Mouse (Mus musculus): Measurements from ENCODE around the gene Prss54. TPM values are rescaled to one million over a fixed set of nuclear protein-coding genes. Genes with fewer than 3 reads are reported as not detected.

Prss54 gene
- polyA plus RNA-seq, 1 experiment from 2014 or later = not detected

- H3K27ac ChIP-seq = no peak overlapping the region
- ATAC-seq (ENCODE audit: borderline replicate concordance, extremely low read depth, low FRiP score, low TSS enrichment) = no peak
- no peak overlapping the region for H3K4me2 ChIP-seq
- no peaks in the 10 kb centered on the region for H3K9me3 ChIP-seq
- WGBS = 78% methylated on average over 4 of the region's 4 CpGs
- H3K27me3 ChIP-seq = no peaks in the 10 kb centered on the region
- H3K4me1 ChIP-seq = no peaks in the 10 kb centered on the region
- H3K9ac ChIP-seq = no peak overlapping the region
- H3K36me3 ChIP-seq = no peaks in the 10 kb centered on the region
- H3K4me3 ChIP-seq = no peak overlapping the region
Observed at GRCm38 (mm10) chr8:95523991-95524390, 52.1 kb downstream of the Prss54 start.

GRCm38 (mm10) chr8:95516928-95517327 is 59.2 kb downstream of the Prss54 start:
- ATAC-seq (ENCODE audit: borderline replicate concordance, extremely low read depth, low FRiP score, low TSS enrichment) = no peak
- no peaks in the 10 kb centered on the region for H3K27me3 ChIP-seq
- H3K9ac ChIP-seq = no peak overlapping the region
- no peak overlapping the region for H3K4me3 ChIP-seq
- H3K36me3 ChIP-seq = no peaks in the 10 kb centered on the region
- H3K4me2 ChIP-seq = no peak overlapping the region
- WGBS = 83% methylated on average over 6 of the region's 6 CpGs
- H3K27ac ChIP-seq = no peak overlapping the region
- H3K4me1 ChIP-seq = no peaks in the 10 kb centered on the region
- H3K9me3 ChIP-seq = no peaks in the 10 kb centered on the region

- no peaks in the 10 kb centered on the region for H3K27me3 ChIP-seq
- no peaks in the 10 kb centered on the region for H3K36me3 ChIP-seq
- no peak for ATAC-seq (ENCODE audit: borderline replicate concordance, extremely low read depth, low FRiP score, low TSS enrichment)
- no peak overlapping the region for H3K27ac ChIP-seq
- no peaks in the 10 kb centered on the region for H3K9me3 ChIP-seq
- no peak overlapping the region for H3K9ac ChIP-seq
- no peaks in the 10 kb centered on the region for H3K4me1 ChIP-seq
- H3K4me2 ChIP-seq = no peak overlapping the region
- no peak overlapping the region for H3K4me3 ChIP-seq
- WGBS = 67% methylated on average over 4 of the region's 4 CpGs
Observed at GRCm38 (mm10) chr8:95513219-95513618, 62.9 kb downstream of the Prss54 start.

- H3K9ac ChIP-seq = no peak overlapping the region
- no peak for ATAC-seq (ENCODE audit: borderline replicate concordance, extremely low read depth, low FRiP score, low TSS enrichment)
- no peak overlapping the region for H3K4me2 ChIP-seq
- WGBS = 48% methylated on average over 4 of the region's 4 CpGs
- H3K9me3 ChIP-seq = no peaks in the 10 kb centered on the region
- H3K4me1 ChIP-seq = no peaks in the 10 kb centered on the region
- H3K27ac ChIP-seq = no peak overlapping the region
- H3K4me3 ChIP-seq = no peak overlapping the region
- H3K27me3 ChIP-seq = no peaks in the 10 kb centered on the region
- no peaks in the 10 kb centered on the region for H3K36me3 ChIP-seq
Observed at GRCm38 (mm10) chr8:95512257-95512656, 63.9 kb downstream of the Prss54 start.

Other genes with a start within 250 kb of the Prss54 start
- 8.2 and 9.4 TPM in 2 replicates for gene Zfp319, start 244.4 kb downstream of the Prss54 start, polyA plus RNA-seq (2015; fragmentation: Nextera tagmentation; extraction: Ambion mirVana)
- gene Usb1, start 244.1 kb downstream of the Prss54 start, polyA plus RNA-seq (2015; fragmentation: Nextera tagmentation; extraction: Ambion mirVana) = 39.6 and 40.4 TPM in 2 replicates
- gene Mmp15, start 224.1 kb downstream of the Prss54 start, polyA plus RNA-seq (2015; fragmentation: Nextera tagmentation; extraction: Ambion mirVana) = 18.1 and 20.4 TPM in 2 replicates
- 143 and 150 TPM in 2 replicates for gene Cfap20, start 141.5 kb downstream of the Prss54 start, polyA plus RNA-seq (2015; fragmentation: Nextera tagmentation; extraction: Ambion mirVana)
- 9.6 and 11.3 TPM in 2 replicates for gene Csnk2a2, start 86.3 kb downstream of the Prss54 start, polyA plus RNA-seq (2015; fragmentation: Nextera tagmentation; extraction: Ambion mirVana)
- gene Ccdc113, start 42.3 kb downstream of the Prss54 start, polyA plus RNA-seq (2015; fragmentation: Nextera tagmentation; extraction: Ambion mirVana) = 2.7 and 3.0 TPM in 2 replicates
- 23.6 and 25.3 TPM in 2 replicates for gene Gins3, start 57.1 kb upstream of the Prss54 start, polyA plus RNA-seq (2015; fragmentation: Nextera tagmentation; extraction: Ambion mirVana)
- gene Ndrg4, start 100.6 kb upstream of the Prss54 start, polyA plus RNA-seq (2015; fragmentation: Nextera tagmentation; extraction: Ambion mirVana) = 18.5 and 20.4 TPM in 2 replicates
- 17.3 and 18.3 TPM in 2 replicates for gene Setd6, start 139.5 kb upstream of the Prss54 start, polyA plus RNA-seq (2015; fragmentation: Nextera tagmentation; extraction: Ambion mirVana)
- 64.1 and 65.5 TPM in 2 replicates for gene Cnot1, start 231.1 kb upstream of the Prss54 start, polyA plus RNA-seq (2015; fragmentation: Nextera tagmentation; extraction: Ambion mirVana)
- 313 and 341 TPM in 2 replicates for gene Sap18b, start 249.0 kb upstream of the Prss54 start, polyA plus RNA-seq (2015; fragmentation: Nextera tagmentation; extraction: Ambion mirVana)

Data from lung, embryonic 15.5 days (tissue).